Mouse (Mus musculus): ENCODE data around the gene Lzts3. TPM values are rescaled to one million over a fixed set of nuclear protein-coding genes. Genes with fewer than 3 reads are reported as not detected.
A peak's percentile ranks its signal among the peaks of the same experiment; 100 is the strongest.
"Not testable (repeated sequence)": the region's sequence is repeated elsewhere in the genome, so short reads cannot be mapped to it uniquely, and the experiment has no call there.

Gene Lzts3
- total RNA-seq (2022), result 100 to 1,000 TPM; 186 to 214 (median 199) TPM

- DNase-seq (ENCODE audit: low spot score in 2 of 2), result peak; percentile 76 to 88
These were observed at the start of gene Lzts3 for GRCm38 (mm10) chr2:130642684-130643369. Gene Lzts3, minus strand, starts transcription at chr2:130642803.

- no peak for DNase-seq (ENCODE audit: low spot score in 2 of 2)
These were observed 46.4 kb upstream of the Lzts3 start for GRCm38 (mm10) chr2:130689011-130689410.

GRCm38 (mm10) chr2:130685426-130685825 lies 42.8 kb upstream of the Lzts3 start:
- DNase-seq (ENCODE audit: low spot score in 2 of 2), result no peak

- DNase-seq (ENCODE audit: low spot score in 2 of 2), result no peak
These were observed 38.9 kb upstream of the Lzts3 start for GRCm38 (mm10) chr2:130681531-130681930.

- DNase-seq (ENCODE audit: low spot score in 2 of 2), result no peak
These were observed 37.3 kb upstream of the Lzts3 start for GRCm38 (mm10) chr2:130679899-130680298.

GRCm38 (mm10) chr2:130679154-130679553 lies 36.6 kb upstream of the Lzts3 start:
- no peak for DNase-seq (ENCODE audit: low spot score in 2 of 2)

GRCm38 (mm10) chr2:130677211-130677610 lies 34.6 kb upstream of the Lzts3 start:
- no peak for DNase-seq (ENCODE audit: low spot score in 2 of 2)

- DNase-seq (ENCODE audit: low spot score in 2 of 2), result peak; percentile 76 to 83
These were observed 25.0 kb upstream of the Lzts3 start, which contains the start of gene Itpa for GRCm38 (mm10) chr2:130667559-130667958. Gene Itpa, plus strand, starts transcription at chr2:130667610.

GRCm38 (mm10) chr2:130664102-130664701 lies 21.6 kb upstream of the Lzts3 start, which contains the start of gene Ddrgk1:
Gene Ddrgk1, minus strand, starts transcription at chr2:130664659.
- DNase-seq (ENCODE audit: low spot score in 2 of 2), result peak; percentile 94 to 96

- DNase-seq (ENCODE audit: low spot score in 2 of 2), result no peak
These were observed 20.7 kb upstream of the Lzts3 start for GRCm38 (mm10) chr2:130663342-130663741.

- DNase-seq (ENCODE audit: low spot score in 2 of 2), result peak in 1 of 2 experiments; percentile 62
These were observed 15.9 kb upstream of the Lzts3 start for GRCm38 (mm10) chr2:130658530-130658929.

GRCm38 (mm10) chr2:130657541-130657940 lies 14.9 kb upstream of the Lzts3 start:
- DNase-seq (ENCODE audit: low spot score in 2 of 2), result peak; percentile 66 to 93

GRCm38 (mm10) chr2:130656536-130656935 lies 13.9 kb upstream of the Lzts3 start:
- DNase-seq (ENCODE audit: low spot score in 2 of 2), result peak in 1 of 2 experiments; percentile 90

- DNase-seq (ENCODE audit: low spot score in 2 of 2), result no peak
These were observed 13.2 kb upstream of the Lzts3 start for GRCm38 (mm10) chr2:130655660-130656339.

- no peak for DNase-seq (ENCODE audit: low spot score in 2 of 2)
These were observed 11.2 kb upstream of the Lzts3 start for GRCm38 (mm10) chr2:130653760-130654159.

- DNase-seq (ENCODE audit: low spot score in 2 of 2), result no peak
These were observed 10.7 kb upstream of the Lzts3 start for GRCm38 (mm10) chr2:130653303-130653702.

GRCm38 (mm10) chr2:130649028-130649427 lies 6.4 kb upstream of the Lzts3 start:
- not testable (repeated sequence) for DNase-seq (ENCODE audit: low spot score in 2 of 2)

- no peak for DNase-seq (ENCODE audit: low spot score in 2 of 2)
These were observed 2.6 kb upstream of the Lzts3 start for GRCm38 (mm10) chr2:130645198-130645597.

GRCm38 (mm10) chr2:130642197-130642660 lies 374 bp downstream of the Lzts3 start:
- DNase-seq (ENCODE audit: low spot score in 2 of 2), result no peak

- no peak for DNase-seq (ENCODE audit: low spot score in 2 of 2)
These were observed 1.1 kb downstream of the Lzts3 start for GRCm38 (mm10) chr2:130641351-130642025.

- DNase-seq (ENCODE audit: low spot score in 2 of 2), result no peak
These were observed 3.3 kb downstream of the Lzts3 start for GRCm38 (mm10) chr2:130639276-130639675.
